Mouse (Mus musculus) liver, adult 2 months (tissue): ENCODE results near the gene Nup107.

ENCODE experiments used
- CTCF ChIP-seq: fragments of 200-500 bp; IDR thresholded peaks from 2 replicates; pipeline ENCODE4 v1.5.1; 2011; ENCODE audit warnings: low read depth, low read length, control low read depth
- POLR2A ChIP-seq: fragments of 200-500 bp; IDR thresholded peaks from 2 replicates; pipeline ENCODE4 v1.6.1; 2011; ENCODE audit warnings: low read length, control low read depth; ENCODE audit not compliant: insufficient read depth; ENCODE audit errors: extremely low read depth

GRCm38 (mm10) chr10:117791171-117791470 is 1.4 kb downstream of the Nup107 start:
- no peak for TF ChIP-seq POLR2A
- TF ChIP-seq CTCF = no peak
